Mouse (Mus musculus) ovary, postnatal 36 days (tissue): Measurements from ENCODE around the gene Herpud2.
A peak's percentile ranks its signal among the peaks of the same experiment; 100 is the strongest.
"Not testable (repeated sequence)": the region's sequence is repeated elsewhere in the genome, so short reads cannot be mapped to it uniquely, and the experiment has no call there.

ENCODE experiments used
- DNase-seq: peaks from one replicate; pipeline ENCODE4 v3.0.0; 2022; ENCODE audit warnings: low spot score, mixed read lengths

Herpud2 gene

DNA sequence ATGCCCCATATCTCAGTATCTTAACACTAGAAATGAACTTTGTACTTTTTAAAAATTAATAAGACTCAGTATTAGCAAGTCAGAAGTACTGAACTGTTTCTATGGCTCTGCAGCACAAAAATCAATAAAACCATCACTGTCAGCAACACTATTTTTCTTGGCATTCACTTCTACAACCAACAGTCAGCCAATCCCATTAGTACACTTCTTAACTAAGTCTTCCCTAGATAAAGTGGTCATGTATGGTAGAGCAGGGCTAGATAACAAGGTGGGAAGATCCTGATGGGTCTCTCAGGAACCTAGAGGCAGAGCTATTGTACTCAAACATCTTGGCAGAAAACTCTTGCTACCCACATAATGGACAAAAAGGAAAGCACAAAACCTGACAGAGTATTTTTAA lies 7.7 kb downstream of the Herpud2 start:
- DNase-seq = no peak

DNA sequence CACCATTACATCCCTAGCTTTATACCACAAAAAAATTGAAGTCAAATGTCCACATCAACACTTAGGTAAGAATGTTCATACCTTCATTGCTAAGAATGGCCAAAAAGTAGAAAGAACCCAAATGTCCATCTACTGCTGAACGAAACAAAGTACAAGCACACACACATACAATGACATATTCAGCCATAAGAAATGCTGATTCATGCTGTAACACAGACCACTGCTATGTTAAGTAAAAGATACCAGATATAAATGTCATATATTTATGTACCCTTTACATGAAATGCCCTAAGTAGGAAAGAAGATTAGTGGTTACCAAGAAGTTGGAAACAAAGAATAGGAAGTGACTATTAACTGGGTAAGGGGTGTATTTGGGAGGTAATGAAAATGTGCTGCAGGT lies 8.6 kb downstream of the Herpud2 start:
- DNase-seq = no peak

DNA sequence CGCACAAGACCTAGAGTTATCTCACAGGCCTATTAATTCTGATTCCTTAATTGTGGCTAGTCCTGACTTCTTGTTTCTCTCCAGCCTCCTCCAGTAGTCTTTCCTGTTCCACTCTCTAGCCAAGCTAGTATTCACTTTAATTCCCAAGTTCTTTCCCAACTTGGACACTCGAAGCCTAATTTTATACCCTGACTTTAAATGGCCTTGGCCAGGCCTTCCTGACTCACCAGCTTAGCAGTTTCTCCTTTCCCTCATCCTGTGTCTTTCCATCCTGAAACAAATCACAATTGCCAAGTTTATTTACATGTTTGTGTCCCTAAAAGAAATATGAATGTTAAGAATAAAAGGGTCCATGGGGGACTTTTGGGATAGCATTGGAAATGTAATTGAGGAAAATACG lies 9.6 kb downstream of the Herpud2 start:
- no peak for DNase-seq

DNA sequence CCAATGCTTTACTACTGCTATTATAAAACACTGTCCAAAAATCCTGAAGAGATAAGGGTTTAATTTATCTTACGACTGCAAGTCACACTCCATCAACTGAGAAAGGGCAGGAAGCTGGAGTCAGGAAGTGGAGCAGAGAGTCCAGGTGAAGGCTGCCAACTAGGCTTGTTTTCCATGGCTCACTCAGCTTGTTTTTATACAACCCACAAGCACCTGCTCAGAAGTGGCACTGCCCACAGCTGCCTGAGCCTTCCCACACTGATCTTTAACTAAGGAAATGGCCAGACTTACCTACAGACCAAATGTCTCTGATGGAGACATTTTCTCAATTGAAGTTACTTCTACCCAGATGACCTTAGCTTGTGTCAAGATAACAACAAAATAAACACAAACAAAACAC lies 11.3 kb downstream of the Herpud2 start:
- peak; percentile 5 for DNase-seq

DNA sequence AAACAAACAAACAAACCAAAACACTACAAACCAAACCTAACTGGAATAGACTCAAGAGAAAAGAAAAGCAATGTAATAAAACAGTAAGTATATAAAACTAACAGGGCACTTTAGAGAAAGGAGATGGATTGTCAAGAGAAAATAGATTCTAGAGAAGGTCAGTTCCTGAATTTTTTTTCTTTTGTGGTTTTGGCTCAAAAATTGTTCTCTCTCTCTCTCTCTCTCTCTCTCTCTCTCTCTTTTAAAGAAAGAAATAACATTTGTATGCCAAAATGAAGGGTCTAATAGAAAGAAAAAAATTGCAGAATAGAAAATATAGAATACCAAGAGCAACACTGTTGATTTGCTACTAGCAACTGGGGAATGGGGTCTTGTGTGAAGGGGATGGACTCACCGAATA lies 12.7 kb downstream of the Herpud2 start:
- no peak for DNase-seq

DNA sequence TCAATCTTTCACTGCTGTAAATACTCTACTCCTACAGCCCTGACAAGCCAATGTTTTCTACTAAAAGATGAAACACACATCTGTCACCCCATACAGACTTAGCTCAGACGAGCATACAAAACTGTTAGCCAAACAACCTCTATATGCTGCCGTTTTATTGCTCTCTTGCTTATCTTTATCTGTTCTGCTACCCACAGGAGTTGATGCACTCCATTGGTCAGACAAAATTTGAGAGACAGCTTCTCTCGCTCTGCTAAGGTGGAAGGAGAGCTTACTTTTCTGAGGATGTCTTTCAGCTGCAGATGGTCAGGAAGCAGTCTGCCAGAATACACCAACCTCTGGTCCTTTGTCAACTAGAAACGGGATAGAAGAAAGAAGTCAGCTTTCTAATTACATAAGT lies 18.7 kb downstream of the Herpud2 start:
- DNase-seq = no peak

DNA sequence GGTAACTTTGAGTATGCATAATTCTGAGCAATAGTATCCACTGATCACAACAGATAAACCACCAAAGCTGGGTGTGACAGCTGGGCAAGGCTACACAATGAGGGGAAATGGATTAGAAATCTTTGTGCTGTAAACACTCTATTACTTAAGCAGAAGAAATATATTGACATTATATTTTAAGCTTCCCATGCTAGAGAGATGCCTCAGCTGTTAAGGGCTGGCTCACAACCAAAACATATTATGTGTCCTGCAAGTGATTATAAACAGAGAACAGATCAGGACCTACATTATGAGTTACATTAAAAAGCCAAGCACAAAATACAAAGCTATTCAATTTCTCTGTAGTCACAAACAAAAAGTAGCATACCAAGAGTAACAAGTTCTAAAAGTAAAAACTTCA lies 19.4 kb downstream of the Herpud2 start:
- DNase-seq = no peak

DNA sequence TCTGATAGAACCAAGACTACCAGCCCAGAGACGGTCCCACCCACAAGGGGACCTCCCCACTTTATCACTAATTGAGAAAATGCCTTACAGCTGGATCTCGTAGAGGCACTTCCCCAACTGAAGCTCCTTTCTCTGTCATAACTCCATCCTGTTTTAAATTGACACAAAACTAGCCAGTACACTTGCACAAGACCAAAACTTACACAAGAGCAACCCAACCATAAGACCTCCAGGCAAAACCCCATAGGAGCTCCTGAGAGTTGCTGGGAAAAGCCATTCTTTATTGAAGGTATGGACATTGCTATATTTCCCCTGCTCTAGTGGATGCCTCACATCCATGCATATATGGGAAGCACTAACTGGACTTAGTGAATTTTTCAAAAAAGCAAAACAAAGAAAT lies 27.6 kb downstream of the Herpud2 start:
- no peak for DNase-seq

DNA sequence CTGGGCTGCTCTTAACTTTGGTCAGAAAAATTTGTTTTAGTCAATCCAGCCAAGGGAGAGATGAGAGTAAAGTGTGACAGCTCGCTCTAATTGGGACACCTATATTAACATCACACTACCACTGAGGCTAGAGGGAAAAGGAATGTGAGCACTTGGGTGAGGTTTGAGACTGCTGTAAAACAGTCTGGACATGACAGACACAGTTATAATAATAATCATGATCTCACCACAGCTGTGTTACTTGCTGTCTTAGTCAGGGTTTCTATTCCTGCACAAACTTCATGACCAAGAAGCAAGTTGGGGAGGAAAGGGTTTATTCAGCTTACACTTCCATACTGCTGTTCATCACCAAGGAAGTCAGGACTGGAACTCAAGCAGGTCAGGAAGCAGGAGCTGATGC lies 28.0 kb downstream of the Herpud2 start:
- not testable (repeated sequence) for DNase-seq

DNA sequence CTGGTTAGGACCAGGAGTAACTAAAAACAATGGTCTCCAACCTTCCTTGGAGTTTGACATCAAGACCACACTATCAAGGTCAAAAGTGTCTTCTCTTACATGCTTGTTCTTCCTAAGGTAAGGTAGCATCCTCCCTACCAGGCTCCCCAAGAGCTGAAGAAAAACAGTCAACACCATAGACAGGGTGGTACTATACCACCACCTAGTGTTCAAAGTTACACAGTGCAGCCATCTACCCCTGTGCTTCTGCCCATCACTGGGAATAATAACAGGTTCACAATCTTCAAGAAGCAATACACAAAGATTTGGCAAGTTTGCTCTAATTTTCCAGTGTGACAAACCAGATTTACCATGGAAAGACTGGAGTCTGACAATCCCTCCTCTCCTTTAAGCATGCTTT lies 47.0 kb downstream of the Herpud2 start:
- DNase-seq = no peak

DNA sequence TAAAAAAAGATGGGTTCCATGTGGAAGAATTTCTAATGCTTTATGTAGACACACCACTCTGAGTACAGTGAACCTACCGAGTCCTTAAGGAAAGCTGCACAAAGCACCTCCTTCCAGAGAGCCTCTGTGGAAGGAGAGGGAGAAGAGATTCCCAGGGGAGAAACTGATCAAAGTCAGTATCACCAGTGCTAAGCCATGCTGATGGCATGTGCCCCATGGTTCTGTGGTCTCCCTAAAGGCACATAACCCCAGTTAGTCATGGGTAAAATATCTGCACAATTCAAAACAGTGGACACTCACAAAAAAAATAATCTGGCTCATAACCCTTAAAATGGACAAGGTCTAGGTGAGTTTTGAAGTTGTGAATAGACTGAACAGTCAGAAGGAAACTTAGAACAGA lies 48.7 kb downstream of the Herpud2 start:
- DNase-seq = no peak

DNA sequence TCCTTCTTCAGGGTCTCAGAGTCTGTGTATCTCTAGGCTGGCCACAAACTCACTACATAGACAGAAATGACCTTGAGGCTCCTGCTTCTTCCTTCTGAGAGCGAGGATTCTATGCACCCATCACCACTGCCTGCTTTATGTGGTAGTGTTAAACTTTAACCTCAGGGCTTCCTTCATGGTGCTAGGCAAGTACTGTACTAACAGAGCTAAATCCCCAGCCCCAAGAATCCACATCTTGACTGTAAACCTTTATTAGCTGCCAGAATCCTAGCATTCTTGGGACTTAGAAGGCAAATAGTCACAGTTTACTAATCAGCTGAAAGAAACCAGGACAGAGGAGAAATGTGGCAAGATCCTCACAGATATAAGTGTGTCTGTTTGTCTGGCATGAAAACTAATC lies 60.8 kb downstream of the Herpud2 start:
- no peak for DNase-seq

DNA sequence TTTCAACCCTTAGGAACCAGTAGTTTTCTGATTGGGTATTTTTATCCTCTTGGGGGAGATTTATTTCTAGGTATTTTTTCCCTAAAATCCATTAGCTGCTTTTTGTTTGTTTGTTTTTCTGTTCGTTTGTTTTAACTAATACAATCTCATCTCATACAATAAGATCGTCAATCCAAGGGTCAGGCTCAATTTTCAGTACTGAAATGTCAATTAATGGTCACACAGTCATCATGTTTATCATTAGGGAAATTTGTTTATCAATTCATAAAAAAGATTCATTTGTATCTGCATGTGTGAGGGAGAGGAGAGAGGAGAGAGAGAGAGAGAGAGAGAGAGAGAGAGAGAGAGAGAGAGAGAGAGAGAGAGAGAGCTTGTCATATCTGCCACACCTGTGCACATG lies 62.5 kb downstream of the Herpud2 start, which contains the start of gene Gm10181:
TSS of gene Gm10181 (plus strand) at position 301 of the 400 bp plus-strand sequence.
- no peak for DNase-seq

DNA sequence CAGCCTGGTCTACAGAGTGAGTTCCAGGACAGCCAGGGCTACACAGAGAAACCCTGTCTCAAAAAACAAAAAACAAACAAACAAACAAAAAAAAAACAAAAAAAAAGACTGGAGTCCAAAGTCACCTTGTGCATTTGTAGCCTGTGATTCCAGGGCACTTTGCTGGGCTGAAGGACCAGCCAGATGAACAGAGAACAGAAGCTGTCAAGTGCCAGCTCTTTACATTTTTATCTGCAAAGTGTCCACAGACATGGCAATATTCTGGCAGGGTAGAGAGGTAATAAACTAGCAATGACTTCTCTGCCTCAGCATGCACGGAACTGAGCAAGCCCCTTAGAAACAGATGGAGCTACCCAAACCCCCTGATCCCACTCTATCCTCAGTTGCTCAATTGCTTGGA lies 75.1 kb downstream of the Herpud2 start:
- no peak for DNase-seq

DNA sequence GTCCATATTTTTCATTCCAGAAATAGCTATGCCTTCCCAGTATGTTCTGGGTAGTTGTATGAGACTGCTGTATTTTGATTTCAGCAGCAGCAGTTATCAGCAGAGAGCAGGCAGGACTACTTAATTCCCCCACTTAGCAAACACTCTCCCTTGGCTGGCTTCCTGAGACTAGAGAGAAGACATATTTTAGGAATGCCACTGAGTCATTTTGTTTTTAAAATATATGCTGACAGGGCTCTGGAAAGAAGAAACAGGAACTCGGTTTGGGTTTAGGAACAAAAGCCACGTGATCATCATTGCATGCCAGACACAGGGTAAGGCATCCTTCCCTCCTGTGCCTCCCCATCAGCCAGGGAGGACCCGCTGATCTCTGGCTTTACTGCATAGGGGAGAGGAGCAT lies 75.6 kb downstream of the Herpud2 start:
- DNase-seq = no peak

DNA sequence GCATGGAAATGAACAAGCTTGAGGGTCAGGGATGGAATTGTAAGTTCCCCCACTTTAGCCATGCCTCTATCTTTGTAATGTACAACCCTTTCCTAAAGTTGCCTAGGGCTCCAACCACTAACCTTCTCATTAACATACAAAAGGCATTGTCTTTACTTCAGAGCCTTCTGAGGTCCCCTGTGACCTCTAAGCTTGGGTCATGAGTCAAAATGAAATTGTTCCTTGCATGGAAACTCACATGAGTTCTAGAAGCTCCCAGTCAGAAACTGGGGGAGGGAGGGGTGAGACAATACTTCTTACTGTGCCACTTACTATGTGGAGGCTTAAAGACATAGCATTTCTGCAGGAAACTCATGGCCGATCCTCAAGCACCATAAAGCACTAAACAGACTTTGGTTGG lies 79.0 kb downstream of the Herpud2 start:
- no peak for DNase-seq

DNA sequence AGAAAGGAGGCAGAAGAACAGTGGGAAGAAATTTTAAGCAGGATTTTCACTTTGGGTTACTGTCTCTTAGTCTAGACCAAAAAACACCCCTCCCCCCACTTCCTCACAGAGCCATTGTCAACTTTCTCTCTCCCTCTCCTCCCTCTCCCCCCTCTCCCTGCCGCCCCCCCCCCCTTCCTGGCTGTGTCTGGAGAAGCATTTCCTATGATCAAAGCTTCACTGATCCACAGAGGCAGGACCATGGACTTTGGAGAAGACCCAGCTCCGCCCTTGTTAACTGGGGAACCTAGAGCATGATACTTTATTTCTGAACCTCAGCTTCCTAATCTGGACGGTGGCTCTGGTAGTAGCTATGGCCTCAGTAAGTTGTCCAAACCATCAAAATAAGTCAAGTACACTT lies 92.9 kb downstream of the Herpud2 start:
- no peak for DNase-seq
